28 mouse cellular contexts compared by ENCODE assay signal in the genomic region with DNA sequence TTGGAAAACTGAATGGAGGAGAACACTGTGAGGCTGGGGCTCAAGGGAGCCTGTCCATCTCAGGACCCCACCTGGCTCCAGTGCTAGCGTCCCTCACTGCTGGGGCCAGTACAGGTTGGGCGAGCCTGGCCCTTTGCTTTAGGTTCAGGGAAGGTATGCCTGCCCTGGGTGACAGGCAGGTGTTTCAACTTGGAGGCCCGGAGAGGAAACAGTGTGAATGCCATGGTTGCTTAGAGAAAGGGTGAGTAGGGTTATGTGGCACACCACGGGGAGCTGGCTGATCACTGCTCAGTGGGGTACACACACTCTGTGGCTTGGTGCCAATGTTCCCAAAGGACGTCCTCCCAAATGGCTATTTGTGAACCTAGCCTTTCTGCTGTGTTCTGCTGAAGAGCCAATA. TPM values are rescaled to one million over a fixed set of nuclear protein-coding genes. Genes with fewer than 3 reads are reported as not detected.
DNase-seq lines count a peak whose midpoint lies in the region; ATAC-seq lines count a peak whose summit lies in the region.
"Had no signal": no experiment of that assay in that cellular context is flagged by ENCODE, and none has a peak within 500 bp of the region (broad histone marks: within the 10 kb centered on the region; RNA-seq: fewer than 3 reads in every experiment).

No protein-coding gene starts in this region.

- peak overlapping the region; percentile 41 for H3K27ac ChIP-seq in kidney, embryonic 15.5 days
- H3K27ac ChIP-seq in stomach, embryonic 16.5 days (ENCODE audit: low read length): peak overlapping the region; percentile 95
- H3K27ac ChIP-seq: forebrain, embryonic 13.5 days; hindbrain, embryonic 12.5 days; hindbrain, postnatal 0 days; limb, embryonic 10.5 days; limb, embryonic 15.5 days; liver, embryonic 13.5 days; macrophage; midbrain, embryonic 13.5 days; neural tube, embryonic 13.5 days had no signal

- no peak for ATAC-seq in kidney, embryonic 15.5 days (replicated peaks; ENCODE audit: low FRiP score)
- no peak for ATAC-seq in stomach, embryonic 16.5 days (ENCODE audit: insufficient read depth, low FRiP score)
- ATAC-seq: CD4-positive, CD25-positive, alpha-beta regulatory T cell, adult 4 months; forebrain, embryonic 13.5 days; hindbrain, postnatal 0 days; lung, postnatal 0 days; midbrain, embryonic 13.5 days had no signal

- H3K4me1 ChIP-seq in kidney, embryonic 15.5 days: peaks cover 48% of the 10 kb centered on the region
- H3K4me1 ChIP-seq in stomach, embryonic 16.5 days (ENCODE audit: control insufficient read depth, insufficient read depth, low read length): peaks cover 23% of the 10 kb centered on the region; the same call in 1 of the 2 replicates

- no peak overlapping the region for H3K9ac ChIP-seq in kidney, embryonic 15.5 days
- H3K9ac ChIP-seq in stomach, embryonic 16.5 days (ENCODE audit: low read length): no peak overlapping the region
- H3K9ac ChIP-seq: forebrain, embryonic 13.5 days; hindbrain, embryonic 12.5 days; limb, embryonic 15.5 days; liver, embryonic 13.5 days; midbrain, embryonic 13.5 days; neural tube, embryonic 13.5 days had no signal

- no peaks in the 10 kb centered on the region for H3K9me3 ChIP-seq in kidney, embryonic 15.5 days (replicated peaks)
- H3K9me3 ChIP-seq in stomach, embryonic 16.5 days (replicated peaks; ENCODE audit: control insufficient read depth, low read length): no peaks in the 10 kb centered on the region
- H3K9me3 ChIP-seq: forebrain, embryonic 13.5 days; hindbrain, embryonic 12.5 days; limb, embryonic 10.5 days; limb, embryonic 15.5 days; liver, embryonic 13.5 days; midbrain, embryonic 13.5 days; neural tube, embryonic 13.5 days had no signal

- peak; percentile 59 for DNase-seq in kidney, adult 18-20 months
- no peak for DNase-seq in kidney, postnatal 4 days
- peak; percentile 22 for DNase-seq in thymus, postnatal 25 days
- no peak for DNase-seq in thymus, postnatal 36 days
- no peak for DNase-seq in adrenal gland, postnatal 14 days
- DNase-seq in embryo, embryonic 9.5 days (ENCODE audit: extremely low spot score): no peak
- DNase-seq: adrenal gland, postnatal 36 days; cerebellum, adult 2 months; cerebellum, postnatal 25 days; gastrocnemius, postnatal 25 days; heart, adult 18-20 months; heart, postnatal 36 days; liver, embryonic 13.5 days; lung, adult 18-20 months had no signal

- no peak overlapping the region for H3K4me2 ChIP-seq in kidney, embryonic 15.5 days
- no peak overlapping the region for H3K4me2 ChIP-seq in stomach, embryonic 16.5 days (ENCODE audit: low read depth, low read length)
- H3K4me2 ChIP-seq: forebrain, embryonic 13.5 days; heart, embryonic 11.5 days; hindbrain, embryonic 12.5 days; limb, embryonic 15.5 days; liver, embryonic 13.5 days; midbrain, embryonic 13.5 days; neural tube, embryonic 13.5 days had no signal

- no peak overlapping the region for H3K4me3 ChIP-seq in kidney, embryonic 15.5 days (replicated peaks)
- no peak overlapping the region for H3K4me3 ChIP-seq in stomach, embryonic 16.5 days (replicated peaks; ENCODE audit: low read length)
- H3K4me3 ChIP-seq: forebrain, embryonic 13.5 days; hindbrain, embryonic 12.5 days; limb, embryonic 10.5 days; limb, embryonic 15.5 days; liver, embryonic 13.5 days; midbrain, embryonic 13.5 days; neural tube, embryonic 13.5 days had no signal

- WGBS in kidney, embryonic 15.5 days: 78% methylated on average over 5 of the region's 5 CpGs
- WGBS in stomach, embryonic 16.5 days: 64% methylated on average over 5 of the region's 5 CpGs

- no peaks in the 10 kb centered on the region for H3K36me3 ChIP-seq in kidney, embryonic 15.5 days
- H3K36me3 ChIP-seq in stomach, embryonic 16.5 days (ENCODE audit: control insufficient read depth, insufficient read depth, low read length): no peaks in the 10 kb centered on the region
- H3K36me3 ChIP-seq: hindbrain, embryonic 12.5 days; limb, embryonic 10.5 days; limb, embryonic 15.5 days; liver, embryonic 13.5 days; midbrain, embryonic 13.5 days; neural tube, embryonic 13.5 days had no signal

- peaks cover 35% of the 10 kb centered on the region for H3K27me3 ChIP-seq in kidney, embryonic 15.5 days
- peaks cover 3% of the 10 kb centered on the region; the same call in 1 of the 2 replicates for H3K27me3 ChIP-seq in stomach, embryonic 16.5 days (ENCODE audit: control insufficient read depth, insufficient read depth, low read length)

RNA-seq across cellular contexts. Expression of gene Lad1, which starts 3.9 kb away (rescaled TPM):
- 21.7 and 22.1 TPM in 2 replicates for polyA plus RNA-seq in kidney, embryonic 15.5 days (2015; fragmentation: Nextera tagmentation; extraction: Ambion mirVana)
- polyA plus RNA-seq in stomach, embryonic 16.5 days (2015; fragmentation: Nextera tagmentation; extraction: Ambion mirVana): 109 and 142 TPM in 2 replicates
- 0.45 TPM in 1 of 2 replicates, not detected in the other for total RNA-seq in adrenal gland, postnatal 14 days (2021)
- total RNA-seq: adrenal gland, postnatal 36 days; gastrocnemius, postnatal 25 days; megakaryocyte-erythroid progenitor cell, adult 5-6 weeks had no signal

RNA-seq across cellular contexts. Expression of gene Tnnt2, which starts 21.6 kb away (rescaled TPM):
- polyA plus RNA-seq in kidney, embryonic 15.5 days (2015; fragmentation: Nextera tagmentation; extraction: Ambion mirVana): 22.2 and 39.9 TPM in 2 replicates
- polyA plus RNA-seq in stomach, embryonic 16.5 days (2015; fragmentation: Nextera tagmentation; extraction: Ambion mirVana): 40.8 and 48.4 TPM in 2 replicates
- 1.3 and 2.6 TPM in 2 replicates for total RNA-seq in adrenal gland, postnatal 14 days (2021)
- total RNA-seq: megakaryocyte-erythroid progenitor cell, adult 5-6 weeks had no signal
- polyA plus RNA-seq: macrophage had no signal

RNA-seq across cellular contexts. Expression of gene Tnni1, which starts 35.3 kb away (rescaled TPM):
- 36.1 and 56.2 TPM in 2 replicates for polyA plus RNA-seq in kidney, embryonic 15.5 days (2015; fragmentation: Nextera tagmentation; extraction: Ambion mirVana)
- polyA plus RNA-seq in stomach, embryonic 16.5 days (2015; fragmentation: Nextera tagmentation; extraction: Ambion mirVana): 6.2 and 84.9 TPM in 2 replicates
- 0.34 TPM in 1 of 2 replicates, not detected in the other for total RNA-seq in adrenal gland, postnatal 14 days (2021)
- polyA plus RNA-seq: CD4-positive, CD25-positive, alpha-beta regulatory T cell, adult 4 months; macrophage had no signal

RNA-seq across cellular contexts. Expression of gene Phlda3, which starts 48.6 kb away (rescaled TPM):
- 79.5 and 86.2 TPM in 2 replicates for polyA plus RNA-seq in kidney, embryonic 15.5 days (2015; fragmentation: Nextera tagmentation; extraction: Ambion mirVana)
- polyA plus RNA-seq in stomach, embryonic 16.5 days (2015; fragmentation: Nextera tagmentation; extraction: Ambion mirVana): 77.4 and 80.5 TPM in 2 replicates
- 44.9 and 49.5 TPM in 2 replicates for total RNA-seq in adrenal gland, postnatal 14 days (2021)

Comparison
In these comparisons a context has a peak if more than half of its experiments do, and no peak if none do; other contexts are left out.
1. DNase-seq: peak in kidney, adult 18-20 months (single experiment) and thymus, postnatal 25 days (single experiment); none in kidney, postnatal 4 days (0 of 2), thymus, postnatal 36 days (0 of 2), adrenal gland, postnatal 14 days (single experiment) and embryo, embryonic 9.5 days (single experiment).